Mouse (Mus musculus) neutrophil, adult 65 days (primary cell): ENCODE measurements around the gene Dennd2c. TPM values are rescaled to one million over a fixed set of nuclear protein-coding genes. Genes with fewer than 3 reads are reported as not detected.

Experiments
- total RNA-seq: library from RNA; stranded (reverse); gene quantifications from 2 replicates; pipeline ENCODE4 v1.2.4, GENCODE M21; 2023

The Dennd2c gene
- total RNA-seq = 0.75 and 1.5 TPM in 2 replicates

DNA sequence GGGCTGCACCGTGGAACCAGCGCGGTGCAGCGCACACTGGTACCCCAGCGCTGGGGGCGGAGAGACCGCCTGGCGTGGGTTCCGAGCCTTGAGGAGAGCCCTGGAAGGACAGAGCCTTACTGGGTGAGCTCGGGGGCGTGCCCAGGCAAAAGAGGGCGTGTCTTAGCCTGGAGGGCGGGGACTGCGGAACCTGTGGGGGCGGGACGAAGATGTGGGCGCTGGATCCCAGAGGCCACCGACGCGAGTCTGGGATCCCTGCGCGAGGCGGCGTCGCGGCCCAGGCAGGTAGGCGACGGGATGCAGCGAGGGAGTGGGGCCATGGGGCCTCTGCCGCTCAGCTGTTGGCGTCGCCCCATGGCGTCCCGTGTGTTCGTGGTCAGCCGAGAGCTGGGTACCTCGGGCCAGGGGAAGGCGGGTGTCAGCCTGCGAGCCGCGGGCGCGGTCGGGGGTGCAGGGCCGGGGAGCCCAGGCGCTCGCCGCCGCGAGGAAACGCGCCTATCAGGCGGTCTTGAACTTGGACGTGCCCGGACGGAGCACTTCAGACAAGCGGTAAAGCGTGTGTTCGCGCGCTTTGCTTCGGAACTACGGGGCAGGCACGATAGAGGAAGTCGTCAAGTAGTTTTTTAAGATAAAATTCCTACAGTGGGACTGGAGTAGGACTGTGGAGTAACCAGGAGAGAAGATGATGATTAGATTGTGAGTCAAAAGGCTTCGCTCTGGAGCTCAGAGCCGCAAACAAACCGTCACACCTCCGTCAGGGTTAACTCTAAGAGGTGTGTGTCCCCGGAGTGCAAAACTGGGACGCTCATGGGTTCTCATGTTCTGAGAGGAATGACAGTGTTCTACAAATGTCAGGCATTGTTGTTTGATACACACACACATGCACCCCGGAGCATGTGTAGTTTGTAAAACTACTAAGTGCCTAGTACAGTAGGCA lies at the start of gene Dennd2c:
Gene Dennd2c, plus strand, starts transcription at position 151 of the 937 bp plus-strand sequence.

DNA sequence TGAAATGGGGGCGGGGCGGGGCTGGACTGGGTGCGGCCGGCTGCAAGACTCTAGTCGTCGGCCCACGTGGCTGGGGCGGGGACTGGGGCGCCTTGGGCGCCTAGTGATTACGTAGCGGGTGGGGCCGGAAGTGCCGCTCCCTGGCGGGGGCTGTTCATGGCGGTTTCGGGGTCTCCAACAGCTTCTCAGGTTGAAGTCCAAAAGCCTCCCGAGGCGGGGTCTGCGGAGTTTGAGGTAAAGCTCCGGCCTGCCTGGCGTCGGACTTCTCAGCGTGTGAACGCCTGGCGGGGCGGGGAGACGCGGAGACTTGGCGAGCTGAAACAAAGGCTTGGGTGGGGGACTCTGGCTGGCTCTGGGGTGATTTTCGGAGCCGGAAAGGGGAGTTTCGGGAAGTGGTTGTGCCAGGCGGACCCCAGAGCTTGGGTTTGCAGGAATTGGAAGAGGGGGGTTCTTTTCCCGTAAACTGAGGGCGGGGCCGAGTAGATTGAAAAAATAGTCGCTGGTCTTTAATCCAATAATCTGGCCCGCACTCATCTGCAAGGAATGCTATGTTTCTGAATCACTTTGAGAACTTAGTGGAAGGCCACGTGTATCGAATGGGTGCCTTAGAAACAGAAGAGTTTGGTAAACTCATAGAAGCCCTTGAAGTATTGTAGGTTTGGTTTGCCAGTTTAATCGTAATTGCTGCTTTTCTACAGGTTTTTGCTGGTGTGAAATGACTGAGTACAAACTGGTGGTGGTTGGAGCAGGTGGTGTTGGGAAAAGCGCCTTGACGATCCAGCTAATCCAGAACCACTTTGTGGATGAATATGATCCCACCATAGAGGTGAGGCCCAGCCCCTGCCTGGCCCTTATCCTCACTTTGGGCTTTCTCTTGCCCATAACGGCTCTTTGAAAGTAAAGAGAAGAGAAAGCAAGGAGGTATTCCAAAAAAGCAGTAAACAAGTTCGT lies 43.9 kb upstream of the Dennd2c start, which contains the start of gene Nras:
Gene Nras, plus strand, starts transcription at position 79 of the 951 bp plus-strand sequence.

DNA sequence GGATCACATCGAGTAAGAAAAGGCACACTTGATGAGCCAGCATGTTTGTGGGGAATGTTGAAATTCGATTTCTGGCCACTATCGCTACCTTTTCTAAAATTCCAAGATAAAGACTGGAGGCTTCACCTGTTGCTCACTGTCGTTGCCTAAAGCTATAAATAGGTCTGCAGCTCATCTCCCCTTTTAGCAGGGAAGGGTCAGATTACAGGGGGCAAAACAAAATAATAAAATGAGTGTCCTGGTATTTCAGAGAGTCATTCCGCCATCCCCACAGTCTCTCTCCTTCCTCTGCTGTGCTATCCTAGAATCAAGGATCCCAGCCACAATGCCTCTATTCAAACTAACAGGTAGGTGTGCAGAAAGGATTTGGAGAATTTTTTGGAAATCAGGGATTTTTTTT lies 28.6 kb upstream of the Dennd2c start, which contains the start of gene Ampd1:
Gene Ampd1, plus strand, starts transcription at position 244 of the 400 bp plus-strand sequence.

DNA sequence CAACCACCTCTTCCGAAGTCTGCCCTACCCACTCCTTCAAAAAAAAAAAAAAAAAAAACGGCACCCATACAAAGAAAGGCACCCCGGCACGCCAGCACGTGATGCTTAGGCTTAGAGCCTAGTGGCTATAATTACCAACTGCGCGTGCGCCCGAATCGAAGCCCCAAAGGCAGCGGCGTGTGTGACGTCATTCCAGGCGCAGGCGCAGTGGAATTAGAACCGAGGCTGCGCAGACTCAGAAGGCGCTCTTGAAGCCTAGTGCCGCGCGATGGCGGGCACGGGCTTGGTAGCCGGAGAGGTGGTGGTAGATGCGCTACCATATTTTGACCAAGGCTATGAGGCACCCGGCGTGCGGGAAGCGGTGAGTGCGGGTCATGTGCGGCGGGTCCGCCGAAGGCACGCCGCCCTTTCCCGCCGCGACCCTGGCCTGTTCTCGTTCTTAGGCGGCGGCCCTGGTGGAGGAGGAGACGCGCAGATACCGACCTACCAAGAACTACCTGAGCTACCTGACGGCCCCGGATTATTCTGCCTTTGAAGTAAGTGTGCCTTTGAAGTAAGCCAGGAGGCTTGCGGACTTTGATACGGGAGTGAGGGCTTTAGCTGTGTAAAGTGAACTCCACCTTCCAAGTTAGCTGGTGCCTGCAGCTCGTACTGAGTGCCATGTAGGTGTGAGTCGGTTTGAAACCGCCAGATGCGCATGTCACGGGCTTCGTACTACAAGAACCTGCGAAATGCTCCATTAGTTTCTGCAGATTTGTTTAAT lies 69.3 kb downstream of the Dennd2c start, which contains the start of gene Bcas2:
Gene Bcas2, plus strand, starts transcription at position 151 of the 763 bp plus-strand sequence.

Other genes starting within 250 kb of the Dennd2c start
- not detected in 2 replicates for gene Sycp1, start 166.5 kb upstream of the Dennd2c start, total RNA-seq
- gene Nr1h5, start 138.5 kb upstream of the Dennd2c start, total RNA-seq = not detected in 2 replicates
- gene Sike1, start 106.9 kb upstream of the Dennd2c start, total RNA-seq = 52.3 and 61.8 TPM in 2 replicates
- 340 and 411 TPM in 2 replicates for gene Csde1, start 82.2 kb upstream of the Dennd2c start, total RNA-seq
- 98.0 and 115 TPM in 2 replicates for gene Nras, start 44.3 kb upstream of the Dennd2c start, total RNA-seq
- gene Ampd1, start 28.6 kb upstream of the Dennd2c start, total RNA-seq = not detected in 2 replicates
- 32.9 and 33.2 TPM in 2 replicates for gene Bcas2, start 69.1 kb downstream of the Dennd2c start, total RNA-seq
- gene Trim33, start 176.7 kb downstream of the Dennd2c start, total RNA-seq = 39.7 and 46.5 TPM in 2 replicates